Mouse (Mus musculus) intestine, postnatal 0 days (tissue): ENCODE results near the gene Trim13. TPM values are rescaled to one million over a fixed set of nuclear protein-coding genes. Genes with fewer than 3 reads are reported as not detected.

Experiments
- ATAC-seq: fragments of 200-750 bp; cut with Nextera tagmentation; 2 replicates; pipeline ENCODE4 v1.8.0; 2017; ENCODE audit warnings: mild to moderate bottlenecking, moderate TSS enrichment, moderate library complexity
- H3K27ac ChIP-seq: fragments of 300-500 bp; sonication (generic); 2 replicates; pipeline ENCODE4 v1.5.1; 2014; ENCODE audit warnings: mild to moderate bottlenecking, low read depth, low read length, moderate library complexity
- H3K27me3 ChIP-seq: fragments of 300-500 bp; sonication (generic); replicated peaks from 2 replicates; pipeline ENCODE4 v1.6.1; 2014; ENCODE audit warnings: low read length, mixed read lengths; ENCODE audit not compliant: control insufficient read depth, insufficient read depth
- H3K36me3 ChIP-seq: fragments of 300-500 bp; sonication (generic); 2 replicates; pipeline ENCODE4 v1.6.1; 2014; ENCODE audit warnings: mild to moderate bottlenecking, moderate library complexity; ENCODE audit not compliant: control insufficient read depth, insufficient read depth
- H3K4me1 ChIP-seq: fragments of 300-500 bp; sonication (generic); replicated peaks from 2 replicates; pipeline ENCODE4 v1.6.1; 2014; ENCODE audit warnings: antibody characterized with exemption, low read length, mixed read lengths; ENCODE audit not compliant: control insufficient read depth, insufficient read depth
- H3K4me2 ChIP-seq: fragments of 300-500 bp; sonication (generic); replicated peaks from 2 replicates; pipeline ENCODE4 v1.6.1; 2014; ENCODE audit warnings: low read depth, mild to moderate bottlenecking, moderate library complexity
- H3K4me3 ChIP-seq: fragments of 300-500 bp; sonication (generic); 2 replicates; pipeline ENCODE4 v1.5.1; 2014; ENCODE audit warnings: low read depth, low read length
- H3K9ac ChIP-seq: fragments of 300-500 bp; sonication (generic); 2 replicates; pipeline ENCODE4 v1.6.1; 2014; ENCODE audit warnings: mild to moderate bottlenecking, low read depth, low read length
- H3K9me3 ChIP-seq: fragments of 300-500 bp; sonication (generic); 2 replicates; pipeline ENCODE4 v1.6.1; 2016; ENCODE audit warnings: mixed run types; ENCODE audit not compliant: control insufficient read depth
- CTCF ChIP-seq: sonication (generic); IDR thresholded peaks from 2 replicates; pipeline ENCODE4 v1.5.1; 2016; ENCODE audit warnings: low read depth, mild to moderate bottlenecking, control low read depth, antibody characterized with exemption, moderate library complexity
- WGBS: fragments of 180-500 bp; shearing (Covaris S2); extraction: QIAGEN DNeasy Blood & Tissue Kit; methylation state at CpG from one replicate; pipeline ENCODE4 v1.1.7; 2014; 5-methylcytosine and 5-hydroxymethylcytosine counted together
- polyA plus RNA-seq: library from polyadenylated mRNA; unstranded; fragments of >200 nt; fragmentation: Nextera tagmentation; extraction: Ambion mirVana; gene quantifications from 2 replicates; pipeline ENCODE4 v1.2.1, GENCODE M21; 2015

Trim13 gene
- polyA plus RNA-seq, 1 experiment from 2014 or later, result 7.9 TPM

DNA sequence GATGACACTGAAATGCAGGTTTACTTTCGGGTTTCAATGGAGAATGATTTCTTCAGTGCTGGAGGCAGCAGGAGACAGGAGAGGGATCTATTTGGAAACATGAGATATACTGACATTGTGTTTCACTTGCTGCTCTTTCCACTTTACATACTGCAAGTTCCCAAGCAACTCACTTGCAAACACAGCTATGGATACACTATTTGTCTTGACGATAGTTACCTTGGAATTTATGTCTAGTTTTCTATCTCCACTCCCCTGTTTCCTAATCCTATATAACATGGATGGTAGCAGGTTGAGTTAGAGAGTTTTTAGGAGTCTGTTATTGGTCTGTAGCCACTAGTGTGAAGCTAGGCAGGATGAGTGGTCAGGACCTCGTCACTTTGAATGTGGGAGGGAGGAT, 9.1 kb downstream of the Trim13 start, which contains the start of gene Kcnrg:
Kcnrg (plus strand) TSS at position 301 of the 400 bp plus-strand sequence.
- no peak within 1 kb of the TSS for H3K4me3 ChIP-seq
- TF ChIP-seq CTCF, result no peak
- H3K36me3 ChIP-seq, result peaks cover 9% of the 10 kb centered on the region; the same call in 1 of the 2 replicates
- 88% methylated on average over 3 of the region's 3 CpGs for WGBS
- H3K4me1 ChIP-seq, result no peaks in the 10 kb centered on the region
- ATAC-seq, result no peak
- H3K27me3 ChIP-seq, result no peaks in the 10 kb centered on the region
- no peak within 1 kb of the TSS for H3K9ac ChIP-seq
- H3K4me2 ChIP-seq, result no peak within 1 kb of the TSS
- H3K27ac ChIP-seq, result no peak within 1 kb of the TSS
- no peaks in the 10 kb centered on the region for H3K9me3 ChIP-seq

DNA sequence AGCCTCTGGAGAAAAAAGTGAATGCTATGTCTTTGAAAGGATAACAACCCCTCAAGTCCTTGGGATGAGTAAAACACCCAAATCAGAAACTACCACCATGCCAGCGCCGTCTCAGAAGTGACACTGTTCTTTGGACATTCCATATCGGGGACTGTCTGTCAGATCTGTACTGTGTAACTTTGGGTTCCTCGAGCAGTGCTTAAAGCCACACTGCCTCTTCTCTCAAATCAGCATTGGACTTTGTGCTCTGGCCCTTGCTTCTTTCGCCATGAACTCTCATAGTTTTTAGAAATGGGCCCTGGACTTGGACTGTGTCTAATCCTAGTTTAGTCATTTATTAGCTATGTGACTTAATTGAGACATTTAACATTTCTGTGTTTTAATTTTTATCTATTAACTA, 13.7 kb downstream of the Trim13 start:
- H3K9me3 ChIP-seq, result no peaks in the 10 kb centered on the region
- H3K4me3 ChIP-seq, result no peak overlapping the region
- H3K4me2 ChIP-seq, result no peak overlapping the region
- no peak overlapping the region for H3K27ac ChIP-seq
- TF ChIP-seq CTCF, result no peak
- no peaks in the 10 kb centered on the region for H3K4me1 ChIP-seq
- no peaks in the 10 kb centered on the region for H3K36me3 ChIP-seq
- H3K9ac ChIP-seq, result no peak overlapping the region
- 71% methylated on average over 5 of the region's 5 CpGs for WGBS
- H3K27me3 ChIP-seq, result no peaks in the 10 kb centered on the region
- no peak for ATAC-seq

DNA sequence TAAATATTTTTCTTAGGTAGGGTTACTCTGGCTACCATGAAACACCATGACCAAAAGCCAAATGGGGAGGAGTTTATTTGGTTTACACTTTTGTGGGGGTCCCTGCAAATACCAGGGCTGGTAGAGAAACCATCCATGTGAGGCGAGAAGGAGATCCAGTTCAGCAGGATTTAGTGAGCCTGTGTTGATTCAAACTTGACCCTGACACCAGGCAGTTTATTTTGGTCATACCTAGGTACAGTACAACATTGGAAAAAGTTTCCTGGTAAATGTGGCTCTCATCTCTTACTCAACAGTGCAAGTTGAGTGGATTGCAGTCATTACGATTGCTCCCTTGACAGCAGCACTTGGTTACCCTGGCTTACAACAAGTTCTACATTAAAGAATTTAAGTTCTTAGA, 15.3 kb downstream of the Trim13 start:
- H3K36me3 ChIP-seq, result no peaks in the 10 kb centered on the region
- ATAC-seq, result no peak
- no peak overlapping the region for H3K4me2 ChIP-seq
- H3K27ac ChIP-seq, result no peak overlapping the region
- WGBS, result 91% methylated on average over 2 of the region's 2 CpGs
- H3K9me3 ChIP-seq, result no peaks in the 10 kb centered on the region
- no peaks in the 10 kb centered on the region for H3K4me1 ChIP-seq
- H3K9ac ChIP-seq, result no peak overlapping the region
- H3K4me3 ChIP-seq, result no peak overlapping the region
- TF ChIP-seq CTCF, result no peak
- no peaks in the 10 kb centered on the region for H3K27me3 ChIP-seq

DNA sequence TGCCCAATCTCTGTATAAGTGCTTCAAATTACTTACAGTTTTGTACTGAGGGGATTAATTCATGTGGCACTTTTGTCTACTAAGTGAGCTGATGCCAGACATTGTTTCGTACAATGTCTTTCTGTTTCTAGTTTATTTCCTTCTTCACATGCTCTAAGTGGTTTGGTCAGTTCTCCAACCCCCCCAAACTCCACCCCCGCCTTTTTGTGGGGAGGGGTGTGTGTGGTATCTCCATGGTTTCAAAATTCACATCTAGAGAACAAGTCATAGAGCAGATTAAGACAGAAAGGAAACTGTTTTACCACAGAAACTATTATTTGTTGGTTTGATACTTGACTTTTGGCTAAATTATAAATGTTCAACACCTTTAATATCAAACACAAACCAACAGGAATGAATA, 22.3 kb downstream of the Trim13 start:
- Histone ChIP-seq H3K9me3 (no peaks in the 10 kb centered on the region), H3K27me3 (no peaks in the 10 kb centered on the region), H3K9ac (no peak overlapping the region), H3K4me2 (no peak overlapping the region), H3K27ac (no peak overlapping the region), H3K36me3 (no peaks in the 10 kb centered on the region), H3K4me1 (no peaks in the 10 kb centered on the region), H3K4me3 (no peak overlapping the region)
- no peak for TF ChIP-seq CTCF
- WGBS, result 85% methylated on average over 2 of the region's 2 CpGs
- no peak for ATAC-seq

DNA sequence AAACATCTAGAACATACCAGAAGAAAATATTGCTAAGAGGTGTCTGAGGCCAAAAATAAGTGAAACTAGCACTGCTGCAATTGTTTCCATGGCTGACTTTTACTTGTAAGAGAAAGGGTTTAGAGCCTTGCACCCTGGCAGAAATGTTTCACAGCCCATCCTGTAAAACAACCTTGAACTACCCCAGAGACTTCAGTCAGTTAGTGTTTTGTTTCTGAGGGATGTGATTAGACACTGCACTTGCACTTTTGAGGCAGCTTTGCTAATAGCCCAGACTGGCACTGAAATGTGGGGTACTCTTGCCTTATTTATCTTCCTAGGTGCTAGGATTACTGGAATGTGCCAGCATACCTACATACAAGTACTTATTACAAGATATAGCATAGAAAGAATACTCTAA, 37.9 kb downstream of the Trim13 start:
- H3K27me3 ChIP-seq, result no peaks in the 10 kb centered on the region
- ATAC-seq, result no peak
- no peaks in the 10 kb centered on the region for H3K9me3 ChIP-seq
- H3K4me3 ChIP-seq, result no peak overlapping the region
- H3K4me2 ChIP-seq, result no peak overlapping the region
- TF ChIP-seq CTCF, result no peak
- no peak overlapping the region for H3K9ac ChIP-seq
- peaks cover 12% of the 10 kb centered on the region; the same call in 1 of the 2 replicates for H3K36me3 ChIP-seq
- no peaks in the 10 kb centered on the region for H3K4me1 ChIP-seq
- H3K27ac ChIP-seq, result no peak overlapping the region

DNA sequence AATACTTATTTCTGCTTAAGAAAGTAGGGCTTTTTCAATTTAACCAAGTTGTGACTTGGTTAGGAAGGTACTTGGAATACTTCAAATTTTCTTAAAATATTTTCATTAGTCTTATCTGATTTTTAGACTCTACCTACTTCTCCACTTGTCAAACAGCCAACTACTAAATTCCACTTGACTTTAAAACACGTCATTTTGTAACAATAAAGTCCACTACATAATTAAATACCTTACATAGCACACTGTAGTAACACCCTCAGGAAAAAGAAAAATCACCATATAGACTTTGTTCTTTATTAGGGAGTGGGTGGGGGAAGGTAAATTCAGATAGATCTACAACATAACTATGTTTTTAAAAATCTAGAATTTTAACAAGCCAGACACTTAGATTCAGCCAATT, 44.6 kb downstream of the Trim13 start:
- Histone ChIP-seq H3K4me1 (no peaks in the 10 kb centered on the region), H3K27me3 (no peaks in the 10 kb centered on the region), H3K4me3 (no peak overlapping the region), H3K9ac (no peak overlapping the region), H3K4me2 (no peak overlapping the region), H3K27ac (no peak overlapping the region), H3K9me3 (no peaks in the 10 kb centered on the region), H3K36me3 (no peaks in the 10 kb centered on the region)
- WGBS, result 20% methylated on average over 1 of the region's 1 CpGs
- TF ChIP-seq CTCF, result no peak
- ATAC-seq, result no peak

DNA sequence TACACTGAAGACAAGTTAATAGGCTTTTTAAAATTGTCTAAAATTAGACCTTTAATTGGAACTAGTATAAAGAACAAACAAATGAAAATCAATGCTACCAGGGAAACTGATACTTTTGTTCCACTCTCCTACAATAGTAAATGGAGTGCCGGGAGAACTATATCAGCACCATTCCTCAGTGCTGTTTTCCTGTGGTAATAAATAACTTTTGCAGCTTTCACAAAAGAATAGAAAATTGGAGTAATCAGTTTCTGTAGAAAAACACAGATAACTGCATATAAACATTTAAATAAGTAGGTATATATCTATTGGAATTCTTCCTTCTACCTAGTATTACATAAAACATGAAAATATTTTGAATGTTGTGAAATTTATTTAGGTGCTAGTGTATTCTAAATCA, 47.5 kb downstream of the Trim13 start:
- no peak overlapping the region for H3K4me2 ChIP-seq

More for the DNA sequence above, 47.5 kb downstream of the Trim13 start:
- Histone ChIP-seq H3K4me1 (no peaks in the 10 kb centered on the region), H3K4me3 (no peak overlapping the region), H3K27ac (no peak overlapping the region), H3K36me3 (no peaks in the 10 kb centered on the region), H3K27me3 (no peaks in the 10 kb centered on the region), H3K9ac (no peak overlapping the region), H3K9me3 (no peaks in the 10 kb centered on the region)
- no peak for TF ChIP-seq CTCF
- 18% methylated on average over 1 of the region's 1 CpGs for WGBS
- ATAC-seq, result no peak
